Mouse (Mus musculus) forebrain, embryonic 11.5 days (tissue): Measurements from ENCODE around the gene Gm17018. TPM values are rescaled to one million over a fixed set of nuclear protein-coding genes. Genes with fewer than 3 reads are reported as not detected.

ENCODE experiments used
- ATAC-seq: fragments of 200-750 bp; cut with Nextera tagmentation; replicated peaks from 2 replicates; pipeline ENCODE4 v1.8.0; 2017; ENCODE audit warnings: moderate TSS enrichment; ENCODE audit not compliant: low FRiP score
- DNase-seq: peaks from one replicate; pipeline ENCODE4 v3.0.0-alpha.2; 2017; ENCODE audit warnings: low spot score
- H3K27ac ChIP-seq: fragments of 300-500 bp; sonication (generic); 2 replicates; pipeline ENCODE4 v1.5.1; 2014; ENCODE audit warnings: low read depth, low read length
- H3K27me3 ChIP-seq: fragments of 300-500 bp; sonication (generic); 2 replicates; pipeline ENCODE4 v1.6.1; 2014; ENCODE audit warnings: mild to moderate bottlenecking, low read length, mixed read lengths; ENCODE audit not compliant: control insufficient read depth, insufficient read depth
- H3K36me3 ChIP-seq: fragments of 300-500 bp; sonication (generic); 2 replicates; pipeline ENCODE4 v1.6.1; 2014; ENCODE audit warnings: mild to moderate bottlenecking, low read length, moderate library complexity, mixed read lengths; ENCODE audit not compliant: control insufficient read depth, insufficient read depth
- H3K4me1 ChIP-seq: fragments of 300-500 bp; sonication (generic); replicated peaks from 2 replicates; pipeline ENCODE4 v1.6.1; 2014; ENCODE audit warnings: low read length, mixed read lengths; ENCODE audit not compliant: control insufficient read depth, insufficient read depth
- H3K4me2 ChIP-seq: fragments of 300-500 bp; sonication (generic); 2 replicates; pipeline ENCODE4 v1.6.1; 2014; ENCODE audit warnings: low read depth, mild to moderate bottlenecking, low read length, moderate library complexity, mixed read lengths; ENCODE audit not compliant: severe bottlenecking
- H3K4me3 ChIP-seq: fragments of 300-500 bp; sonication (generic); 2 replicates; pipeline ENCODE4 v1.5.1; 2014; ENCODE audit warnings: low read depth, low read length
- H3K9ac ChIP-seq: fragments of 300-500 bp; sonication (generic); 2 replicates; pipeline ENCODE4 v1.6.1; 2014; ENCODE audit warnings: low read length
- H3K9me3 ChIP-seq: fragments of 300-500 bp; sonication (generic); 2 replicates; pipeline ENCODE4 v1.6.1; 2016; ENCODE audit warnings: low read length, mixed read lengths; ENCODE audit not compliant: control insufficient read depth
- WGBS: fragments of 180-500 bp; shearing (Covaris S2); extraction: QIAGEN DNeasy Blood & Tissue Kit; methylation state at CpG from one replicate; pipeline ENCODE4 v1.1.7; 2014; 5-methylcytosine and 5-hydroxymethylcytosine counted together
- polyA plus RNA-seq: library from polyadenylated mRNA; unstranded; fragments of >200 nt; fragmentation: Nextera tagmentation; extraction: Ambion mirVana; gene quantifications from 2 replicates; pipeline ENCODE4 v1.2.1, GENCODE M21; 2014

Gm17018 gene
- polyA plus RNA-seq, 1 experiment from 2014 or later, result 49.7 TPM

DNA sequence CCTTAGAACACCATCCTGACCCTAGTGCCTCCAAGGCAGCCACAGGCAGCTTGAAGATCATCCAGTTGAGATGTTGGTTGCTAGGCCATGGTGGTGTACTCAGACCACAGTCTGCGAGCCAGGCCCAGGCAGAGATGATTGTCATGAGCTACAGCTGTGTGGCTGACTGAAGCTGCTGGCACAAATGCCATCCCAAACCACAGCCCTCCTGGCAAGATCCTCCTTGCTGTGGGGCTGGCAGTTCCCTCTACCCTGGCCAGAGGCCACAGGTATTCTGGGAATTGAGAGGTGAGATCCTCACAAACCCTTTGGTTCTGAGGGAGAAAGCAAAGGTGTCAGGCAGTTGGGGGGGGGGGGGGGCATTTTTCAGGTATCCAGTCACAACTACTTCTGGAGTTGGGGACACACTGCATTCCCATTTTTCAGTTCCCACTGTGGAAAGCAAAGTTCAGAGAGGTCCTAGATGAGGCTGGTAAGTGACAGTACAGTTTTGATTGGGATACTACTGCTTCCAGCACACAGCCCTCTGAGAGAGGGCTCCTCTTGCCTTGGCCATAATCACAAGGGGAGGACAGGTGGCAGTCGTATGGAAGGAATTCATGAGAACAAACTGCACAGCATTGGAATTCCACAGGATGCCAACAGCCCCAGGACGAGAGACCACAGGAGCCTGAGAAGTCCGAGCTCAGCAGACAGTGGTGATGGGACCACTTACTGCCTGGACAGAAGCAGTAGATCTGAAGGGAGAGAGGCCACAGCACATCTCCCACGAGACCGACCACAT, 27.3 kb downstream of the Gm17018 start:
- Histone ChIP-seq H3K9me3 (no peaks in the 10 kb centered on the region), H3K4me1 (no peaks in the 10 kb centered on the region), H3K9ac (no peak overlapping the region), H3K36me3 (no peaks in the 10 kb centered on the region), H3K27me3 (peaks cover 72% of the 10 kb centered on the region), H3K4me3 (no peak overlapping the region), H3K27ac (no peak overlapping the region), H3K4me2 (no peak overlapping the region)
- no peak for DNase-seq
- ATAC-seq, result no peak
- 82% methylated on average over 6 of the region's 6 CpGs for WGBS

GRCm38 (mm10) chr19:45589761-45590160, 29.3 kb downstream of the Gm17018 start:
- no peak overlapping the region for H3K4me3 ChIP-seq
- H3K27ac ChIP-seq, result no peak overlapping the region
- WGBS, result 95% methylated on average over 6 of the region's 6 CpGs
- H3K27me3 ChIP-seq, result peaks cover 80% of the 10 kb centered on the region
- H3K4me2 ChIP-seq, result no peak overlapping the region
- no peak for ATAC-seq
- H3K4me1 ChIP-seq, result no peaks in the 10 kb centered on the region
- H3K9ac ChIP-seq, result no peak overlapping the region
- no peaks in the 10 kb centered on the region for H3K36me3 ChIP-seq
- DNase-seq, result no peak
- H3K9me3 ChIP-seq, result no peaks in the 10 kb centered on the region

GRCm38 (mm10) chr19:45591704-45592103, 31.3 kb downstream of the Gm17018 start:
- no peak for ATAC-seq
- H3K27ac ChIP-seq, result no peak overlapping the region
- WGBS, result 91% methylated on average over 7 of the region's 7 CpGs
- no peak overlapping the region for H3K4me2 ChIP-seq
- no peak overlapping the region for H3K9ac ChIP-seq
- no peaks in the 10 kb centered on the region for H3K36me3 ChIP-seq
- H3K4me1 ChIP-seq, result peaks cover 4% of the 10 kb centered on the region
- H3K27me3 ChIP-seq, result peaks cover 80% of the 10 kb centered on the region
- no peak for DNase-seq
- H3K9me3 ChIP-seq, result no peaks in the 10 kb centered on the region
- no peak overlapping the region for H3K4me3 ChIP-seq

DNA sequence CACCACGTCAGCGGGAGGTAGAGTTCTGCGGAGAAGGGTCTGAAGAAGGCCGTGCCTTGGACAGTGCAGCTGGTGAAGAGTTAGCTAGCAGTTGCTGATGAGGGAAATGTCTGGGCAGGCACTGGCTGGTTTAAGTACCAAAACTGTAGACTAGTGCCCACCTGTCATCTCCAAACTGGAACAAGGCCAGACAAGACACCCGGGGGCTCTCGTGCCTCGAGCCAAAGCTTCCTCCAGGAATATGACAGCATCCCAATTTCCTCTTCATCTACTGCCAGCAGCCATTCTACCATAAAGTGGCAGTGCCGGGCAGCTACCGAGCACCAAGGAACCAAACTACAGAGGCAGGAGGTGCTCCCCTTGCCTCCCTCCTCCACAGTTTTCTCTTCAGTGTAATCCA, 32.5 kb downstream of the Gm17018 start:
- no peaks in the 10 kb centered on the region for H3K36me3 ChIP-seq
- WGBS, result 85% methylated on average over 9 of the region's 9 CpGs
- H3K4me1 ChIP-seq, result peaks cover 4% of the 10 kb centered on the region
- H3K4me2 ChIP-seq, result no peak overlapping the region
- H3K9me3 ChIP-seq, result no peaks in the 10 kb centered on the region
- no peak overlapping the region for H3K9ac ChIP-seq
- no peak for DNase-seq
- no peak overlapping the region for H3K4me3 ChIP-seq
- ATAC-seq, result no peak
- H3K27ac ChIP-seq, result no peak overlapping the region
- H3K27me3 ChIP-seq, result peaks cover 84% of the 10 kb centered on the region

DNA sequence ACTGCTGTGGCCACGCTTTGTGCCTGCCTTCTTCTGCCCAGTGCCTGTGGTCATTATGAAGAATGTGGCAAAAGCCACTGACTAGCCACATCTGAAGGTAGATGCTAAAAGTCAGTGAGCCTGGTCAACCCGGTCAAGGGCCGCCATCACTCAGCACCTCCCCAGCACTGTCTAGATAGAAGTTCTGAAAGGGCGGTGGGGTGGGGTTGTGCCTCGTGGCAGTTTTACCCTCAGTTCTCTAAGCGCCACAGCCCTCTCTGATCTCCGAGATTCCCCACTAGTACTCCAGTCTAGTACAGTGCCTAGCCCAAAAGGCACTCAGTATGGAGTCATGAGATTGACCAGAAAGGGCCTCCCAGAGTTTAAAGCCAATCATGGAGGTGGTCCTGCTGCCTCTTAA, 33.7 kb downstream of the Gm17018 start:
- 94% methylated on average over 7 of the region's 7 CpGs for WGBS
- H3K9me3 ChIP-seq, result no peaks in the 10 kb centered on the region
- no peak overlapping the region for H3K9ac ChIP-seq
- no peak for ATAC-seq
- H3K4me2 ChIP-seq, result no peak overlapping the region
- no peak overlapping the region for H3K27ac ChIP-seq
- H3K36me3 ChIP-seq, result no peaks in the 10 kb centered on the region
- no peak for DNase-seq
- H3K27me3 ChIP-seq, result peaks cover 86% of the 10 kb centered on the region
- H3K4me3 ChIP-seq, result no peak overlapping the region
- peaks cover 4% of the 10 kb centered on the region for H3K4me1 ChIP-seq

DNA sequence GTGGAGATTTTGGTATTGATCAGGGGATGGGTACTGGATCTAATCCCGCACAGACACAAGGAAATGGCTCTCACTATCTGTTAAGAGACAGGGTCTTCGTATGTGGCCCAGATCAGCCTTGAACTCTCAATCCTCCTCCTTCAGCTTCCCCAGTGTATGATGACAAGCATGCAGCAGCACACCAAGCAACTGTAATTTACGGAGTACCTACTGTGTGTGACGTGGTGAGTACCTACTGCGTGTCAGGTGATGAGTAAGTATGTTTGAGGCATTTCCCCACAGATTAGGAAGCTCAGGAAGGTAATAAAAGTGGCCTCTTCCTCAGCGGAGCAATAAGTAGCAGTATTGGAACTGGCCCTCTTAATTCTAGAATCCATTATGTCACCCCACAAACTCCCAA, 35.1 kb downstream of the Gm17018 start:
- H3K9me3 ChIP-seq, result no peaks in the 10 kb centered on the region
- no peaks in the 10 kb centered on the region for H3K36me3 ChIP-seq
- peaks cover 93% of the 10 kb centered on the region for H3K27me3 ChIP-seq
- H3K4me2 ChIP-seq, result no peak overlapping the region
- H3K9ac ChIP-seq, result no peak overlapping the region
- ATAC-seq, result no peak
- 87% methylated on average over 6 of the region's 6 CpGs for WGBS
- H3K4me1 ChIP-seq, result peaks cover 4% of the 10 kb centered on the region
- no peak overlapping the region for H3K27ac ChIP-seq
- no peak for DNase-seq
- no peak overlapping the region for H3K4me3 ChIP-seq

DNA sequence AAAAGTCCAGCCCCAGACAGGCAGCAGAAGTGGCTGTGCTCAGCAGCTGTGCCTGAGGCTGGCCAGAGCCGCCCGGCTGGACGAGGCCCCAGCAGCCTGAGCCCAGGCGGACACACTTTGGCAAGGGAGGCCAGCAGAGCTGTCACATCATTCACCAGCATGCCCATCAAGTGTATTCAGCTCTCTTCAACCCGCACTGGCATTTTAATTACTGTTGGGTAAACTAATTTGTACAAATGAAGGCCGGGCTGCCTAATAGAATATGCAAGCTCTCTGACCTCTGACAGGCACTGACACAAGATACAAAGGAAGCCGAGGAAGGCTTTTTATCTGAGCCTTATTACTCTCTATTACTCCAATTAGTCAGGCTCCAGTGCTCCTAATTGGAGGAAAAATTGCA, 35.6 kb downstream of the Gm17018 start:
- DNase-seq (peak; percentile 80), ATAC-seq (peak; percentile 70)
- Histone ChIP-seq H3K9ac (no peak overlapping the region), H3K9me3 (no peaks in the 10 kb centered on the region), H3K4me3 (no peak overlapping the region), H3K36me3 (no peaks in the 10 kb centered on the region), H3K27me3 (peaks cover 95% of the 10 kb centered on the region), H3K4me2 (no peak overlapping the region), H3K27ac (no peak overlapping the region), H3K4me1 (peaks cover 4% of the 10 kb centered on the region)
- 24% methylated on average over 7 of the region's 7 CpGs for WGBS

DNA sequence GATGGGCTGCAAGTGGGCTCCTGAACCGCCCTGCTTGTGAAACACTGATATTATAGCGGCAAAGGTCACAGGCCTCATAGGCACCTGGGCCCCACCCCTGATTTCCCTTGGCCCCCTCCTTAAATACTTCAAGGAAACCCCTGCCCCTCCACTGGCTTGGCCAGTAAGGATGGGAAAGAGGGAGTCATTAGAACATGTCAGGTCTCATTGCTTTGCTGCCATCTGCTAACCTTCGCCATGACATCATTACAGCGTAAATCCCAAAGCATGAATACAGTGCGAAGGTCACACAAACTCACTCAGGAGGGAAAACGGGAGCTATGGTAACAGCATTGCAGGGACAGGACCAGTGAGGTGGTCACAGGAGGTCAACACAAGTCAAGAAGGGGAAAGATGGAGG, 36.0 kb downstream of the Gm17018 start:
- ATAC-seq (peak; percentile 27; the same call in 1 of the 2 replicates), DNase-seq (no peak)
- peaks cover 4% of the 10 kb centered on the region for H3K4me1 ChIP-seq
- no peaks in the 10 kb centered on the region for H3K9me3 ChIP-seq
- no peak overlapping the region for H3K4me3 ChIP-seq
- no peak overlapping the region for H3K27ac ChIP-seq
- no peaks in the 10 kb centered on the region for H3K36me3 ChIP-seq
- no peak overlapping the region for H3K4me2 ChIP-seq
- H3K9ac ChIP-seq, result no peak overlapping the region
- H3K27me3 ChIP-seq, result peaks cover 95% of the 10 kb centered on the region
- 43% methylated on average over 6 of the region's 6 CpGs for WGBS

DNA sequence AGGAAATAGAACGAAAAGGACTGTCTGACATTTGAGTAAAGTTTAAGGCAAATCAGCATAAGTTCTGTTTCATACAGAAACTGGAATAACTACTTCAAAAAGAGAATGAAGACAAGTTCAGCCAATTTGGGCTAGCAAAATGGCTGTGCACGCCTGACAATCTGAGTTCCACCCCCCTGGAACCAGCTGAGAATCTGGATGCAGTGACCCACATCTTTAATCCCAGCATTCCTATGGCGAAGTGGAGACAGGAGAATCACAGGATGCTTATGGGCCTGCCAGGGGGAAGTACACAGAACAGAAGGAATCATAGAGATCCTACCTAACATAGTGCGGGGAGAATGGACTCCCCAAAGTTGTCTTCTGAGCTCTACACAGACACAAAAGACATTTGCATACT, 36.7 kb downstream of the Gm17018 start:
- Histone ChIP-seq H3K36me3 (no peaks in the 10 kb centered on the region), H3K4me2 (no peak overlapping the region), H3K4me3 (no peak overlapping the region), H3K27me3 (peaks cover 95% of the 10 kb centered on the region), H3K27ac (no peak overlapping the region), H3K9ac (no peak overlapping the region), H3K9me3 (no peaks in the 10 kb centered on the region; the same call in 1 of the 2 replicates), H3K4me1 (peaks cover 4% of the 10 kb centered on the region)
- DNase-seq, result no peak
- WGBS, result 69% methylated on average over 4 of the region's 4 CpGs
- no peak for ATAC-seq
